Mouse (Mus musculus) cortical plate, adult 2 months (tissue): ENCODE data around the gene Pomp. TPM values are rescaled to one million over a fixed set of nuclear protein-coding genes. Genes with fewer than 3 reads are reported as not detected.

Source experiments
- H3K27ac ChIP-seq: fragments of 200-500 bp; 2 replicates; pipeline ENCODE4 v1.5.1; 2012; ENCODE audit warnings: low read length, control low read depth, inconsistent platforms; ENCODE audit not compliant: insufficient read depth
- H3K4me1 ChIP-seq: fragments of 200-500 bp; 2 replicates; pipeline ENCODE4 v1.6.1; 2011; ENCODE audit warnings: low read length; ENCODE audit not compliant: control insufficient read depth, insufficient read depth
- H3K4me3 ChIP-seq: fragments of 200-500 bp; 2 replicates; pipeline ENCODE4 v1.5.1; 2011; ENCODE audit warnings: mild to moderate bottlenecking, low read length, control low read depth; ENCODE audit not compliant: insufficient read depth
- CTCF ChIP-seq: fragments of 200-500 bp; IDR thresholded peaks from 2 replicates; pipeline ENCODE4 v1.5.1; 2011; ENCODE audit warnings: mild to moderate bottlenecking, control low read depth, low read length; ENCODE audit not compliant: insufficient read depth; ENCODE audit errors: extremely low read depth
- POLR2A ChIP-seq: fragments of 200-500 bp; IDR thresholded peaks from 2 replicates; pipeline ENCODE4 v1.6.1; 2011; ENCODE audit warnings: mild to moderate bottlenecking, low read length, control low read depth; ENCODE audit not compliant: insufficient read depth; ENCODE audit errors: extremely low read depth
- polyA plus RNA-seq: library from polyadenylated mRNA; depleted of rRNA; stranded (reverse); fragments of >200 nt; gene quantifications from 2 replicates; pipeline ENCODE4 v1.2.3, GENCODE M21; 2012

Pomp gene
- polyA plus RNA-seq, 1 experiment, result 212 TPM

GRCm38 (mm10) chr5:147898254-147898653, 38.0 kb downstream of the Pomp start:
- Histone ChIP-seq H3K4me3 (no peak overlapping the region), H3K4me1 (no peaks in the 10 kb centered on the region), H3K27ac (no peak overlapping the region)
- no peak for TF ChIP-seq CTCF
- TF ChIP-seq POLR2A, result no peak

- no peak for TF ChIP-seq CTCF
- no peak for TF ChIP-seq POLR2A
- Histone ChIP-seq H3K4me3 (no peak overlapping the region), H3K27ac (no peak overlapping the region), H3K4me1 (no peaks in the 10 kb centered on the region)
These were observed 38.8 kb downstream of the Pomp start for GRCm38 (mm10) chr5:147898968-147899549.

DNA sequence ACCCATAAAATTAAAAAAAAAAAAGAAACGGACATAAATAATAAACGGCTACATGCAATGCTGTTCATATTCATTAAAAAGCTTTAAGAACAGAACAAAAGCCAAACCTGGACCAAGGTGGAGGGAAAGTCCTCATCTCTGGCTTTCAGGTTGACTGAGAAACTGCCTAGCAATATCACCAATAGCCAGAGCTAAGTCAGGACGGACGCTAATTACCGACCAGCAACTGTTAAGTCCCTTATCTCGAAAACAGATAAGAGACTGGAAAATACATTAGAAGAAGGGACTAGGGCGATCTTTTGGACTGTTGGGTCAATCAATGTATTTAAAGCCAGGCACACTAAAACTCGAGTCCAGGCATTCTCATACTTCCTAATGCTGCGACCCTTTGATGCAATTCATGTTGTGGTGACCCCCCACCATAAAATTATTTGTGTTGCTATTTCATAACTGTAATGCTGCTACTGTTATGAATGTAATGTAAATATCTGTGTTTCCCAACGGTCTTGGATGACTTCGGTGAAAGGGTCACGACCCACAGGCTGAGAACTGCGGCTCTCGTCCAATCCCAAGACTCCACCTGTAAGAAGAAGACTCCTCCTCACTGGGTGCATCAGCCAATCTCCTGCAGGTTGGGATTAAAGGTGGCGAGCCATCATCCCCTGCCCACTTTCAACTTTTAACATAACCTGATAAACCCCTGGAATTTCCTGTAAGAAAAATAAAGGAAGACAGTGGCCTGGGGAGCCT, 41.9 kb downstream of the Pomp start:
- TF ChIP-seq CTCF (no peak), POLR2A (no peak)
- H3K27ac ChIP-seq, result no peak overlapping the region
- H3K4me3 ChIP-seq, result no peak overlapping the region
- no peaks in the 10 kb centered on the region for H3K4me1 ChIP-seq

DNA sequence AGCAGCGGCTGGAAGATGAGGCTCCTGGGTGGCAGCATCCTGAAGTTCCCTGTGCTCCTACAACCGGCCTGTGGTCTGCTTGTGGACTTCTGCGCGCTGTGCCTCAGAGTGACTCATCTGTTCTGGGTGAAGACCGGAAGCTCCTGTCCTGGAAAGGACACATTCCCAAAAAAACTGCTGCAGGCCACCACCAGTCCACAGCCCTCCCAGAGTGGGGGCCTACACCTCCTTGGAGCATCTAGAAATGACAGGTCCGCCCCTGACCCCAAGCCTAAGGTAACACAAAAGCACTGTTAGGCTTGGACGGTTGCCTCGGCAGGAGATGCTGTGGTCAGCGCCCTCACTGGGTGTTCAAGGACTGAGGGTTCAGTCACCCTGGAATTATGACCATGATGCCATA, 42.9 kb downstream of the Pomp start:
- TF ChIP-seq CTCF, result no peak
- TF ChIP-seq POLR2A, result no peak
- Histone ChIP-seq H3K27ac (no peak overlapping the region), H3K4me1 (no peaks in the 10 kb centered on the region), H3K4me3 (no peak overlapping the region)

DNA sequence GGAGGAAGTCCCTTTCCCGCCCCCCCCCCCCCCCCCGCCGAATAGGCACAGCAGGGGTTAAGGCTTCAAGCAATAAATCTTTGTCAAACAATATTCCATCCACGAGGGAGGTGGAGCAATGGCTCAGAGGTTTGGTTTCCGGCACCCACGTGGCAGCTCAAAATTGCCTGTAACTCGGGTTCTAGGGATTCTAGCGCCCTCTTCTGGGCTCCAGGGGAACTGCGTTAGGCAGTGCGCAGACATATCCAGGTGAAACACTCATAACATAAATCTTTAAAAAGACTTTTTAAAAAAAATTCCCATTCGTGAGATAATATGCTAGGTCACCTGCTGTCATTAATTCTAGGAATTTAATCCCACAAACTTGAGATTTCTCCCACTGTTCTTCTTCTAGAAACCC, 46.9 kb downstream of the Pomp start:
- H3K4me1 ChIP-seq, result no peaks in the 10 kb centered on the region
- 0 out of 2 replicates have a peak, but pooled peaks have one; percentile 11 for TF ChIP-seq CTCF
- TF ChIP-seq POLR2A, result no peak
- H3K27ac ChIP-seq, result no peak overlapping the region

DNA sequence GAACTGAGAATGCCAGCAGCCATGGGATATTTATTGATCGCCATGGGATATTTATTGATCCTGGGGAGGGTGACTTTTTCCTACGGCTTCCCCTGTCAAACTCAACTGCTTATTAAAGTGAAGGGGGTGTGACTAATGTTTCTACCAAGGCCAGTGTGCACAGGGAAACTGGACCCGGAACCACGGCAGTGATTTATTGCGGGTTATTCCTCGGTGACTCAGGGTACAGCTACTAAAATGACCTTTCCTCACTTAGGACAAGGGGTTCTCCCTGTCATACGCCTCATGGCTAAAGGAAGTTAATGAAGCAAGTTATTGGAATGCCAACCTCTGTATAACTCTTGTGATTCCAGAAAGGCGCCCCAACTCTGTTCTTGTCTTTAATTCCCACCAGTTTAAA, 47.6 kb downstream of the Pomp start:
- Histone ChIP-seq H3K4me3 (no peak overlapping the region), H3K4me1 (no peaks in the 10 kb centered on the region), H3K27ac (no peak overlapping the region)
- no peak for TF ChIP-seq CTCF

More for the DNA sequence above, 46.9 kb downstream of the Pomp start:
- no peak overlapping the region for H3K4me3 ChIP-seq

GRCm38 (mm10) chr5:147910807-147911509, 50.7 kb downstream of the Pomp start:
- Histone ChIP-seq H3K27ac (no peak overlapping the region), H3K4me3 (no peak overlapping the region)

GRCm38 (mm10) chr5:147911744-147912143, 51.5 kb downstream of the Pomp start:
- TF ChIP-seq CTCF (no peak), POLR2A (no peak)
- Histone ChIP-seq H3K4me3 (no peak overlapping the region), H3K4me1 (no peaks in the 10 kb centered on the region), H3K27ac (no peak overlapping the region)

More at GRCm38 (mm10) chr5:147910807-147911509, 50.7 kb downstream of the Pomp start:
- H3K4me1 ChIP-seq, result no peaks in the 10 kb centered on the region
- no peak for TF ChIP-seq CTCF
- no peak for TF ChIP-seq POLR2A

- Histone ChIP-seq H3K27ac (0 out of 2 replicates have a peak overlapping the region, but pooled peaks have one; percentile 51), H3K4me1 (no peaks in the 10 kb centered on the region), H3K4me3 (no peak overlapping the region)
- TF ChIP-seq CTCF (no peak), POLR2A (no peak)
These were observed 53.1 kb downstream of the Pomp start for GRCm38 (mm10) chr5:147913241-147913842.

DNA sequence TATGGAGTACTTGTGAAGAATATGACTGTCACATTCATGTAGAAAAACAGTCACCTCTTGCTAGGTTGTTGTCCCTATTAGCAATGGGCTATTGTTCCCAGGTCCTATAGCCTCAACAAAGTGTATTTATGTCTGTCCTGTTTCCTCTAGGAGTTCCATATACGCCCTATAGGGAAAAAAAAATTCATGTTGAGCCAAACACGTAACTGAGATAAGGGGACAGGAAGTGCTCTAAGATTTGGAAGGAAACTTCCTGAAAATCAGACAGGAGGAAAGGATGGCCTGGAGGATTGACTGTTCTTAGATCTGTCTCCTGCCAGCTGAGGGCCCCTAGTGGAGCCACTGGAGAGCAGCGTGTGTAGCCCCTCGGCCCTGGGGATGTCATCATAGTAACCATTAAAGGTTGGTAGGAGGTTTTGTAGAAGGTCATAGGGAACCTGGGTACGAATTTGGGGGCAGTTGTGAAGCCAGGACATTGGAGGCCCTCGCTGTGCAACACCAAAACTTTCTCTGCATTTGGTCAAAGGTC, 54.8 kb downstream of the Pomp start:
- H3K4me3 ChIP-seq, result no peak overlapping the region
- H3K4me1 ChIP-seq, result no peaks in the 10 kb centered on the region
- no peak overlapping the region for H3K27ac ChIP-seq
- TF ChIP-seq CTCF (no peak), POLR2A (no peak)
